ENCODE assay signal across 9 mouse cellular contexts in genomic region chr14:8300281-8300680, GRCm38 (mm10). TPM values are rescaled to one million over a fixed set of nuclear protein-coding genes. Genes with fewer than 3 reads are reported as not detected.
DNase-seq lines count a peak whose midpoint lies in the region; ATAC-seq and TF ChIP-seq lines count a peak whose summit lies in the region.
"Had no signal": no experiment of that assay in that cellular context is flagged by ENCODE, and none has a peak within 500 bp of the region (broad histone marks: within the 10 kb centered on the region; RNA-seq: fewer than 3 reads in every experiment).

No protein-coding gene starts in this region.

- no peaks in the 10 kb centered on the region for H3K9me3 ChIP-seq in neural tube, embryonic 15.5 days (replicated peaks)
- H3K9me3 ChIP-seq in forebrain, postnatal 0 days (ENCODE audit: low read length) = no peaks in the 10 kb centered on the region
- no peaks in the 10 kb centered on the region for H3K9me3 ChIP-seq in neural tube, embryonic 12.5 days

- POLR2A ChIA-PET in Patski (lab: Charles Lee) = no interaction called here

- H3K4me3 ChIP-seq in neural tube, embryonic 15.5 days (replicated peaks) = no peak overlapping the region
- H3K4me3 ChIP-seq in forebrain, postnatal 0 days (ENCODE audit: low read depth, low read length) = no peak overlapping the region
- H3K4me3 ChIP-seq in neural tube, embryonic 12.5 days = no peak overlapping the region

- no peak overlapping the region for H3K27ac ChIP-seq in neural tube, embryonic 15.5 days (replicated peaks)
- H3K27ac ChIP-seq in forebrain, postnatal 0 days (ENCODE audit: low read depth, low read length) = no peak overlapping the region
- no peak overlapping the region for H3K27ac ChIP-seq in neural tube, embryonic 12.5 days

- no peak for ATAC-seq in neural tube, embryonic 15.5 days (ENCODE audit: low FRiP score)
- no peak for ATAC-seq in Patski
- no peak for ATAC-seq in forebrain, postnatal 0 days
- 0 out of 2 replicates have a peak, but pooled peaks have one; percentile 18 for ATAC-seq in neural tube, embryonic 12.5 days (ENCODE audit: low FRiP score, low read depth)

- in situ Hi-C loops in Patski (cut with MboI; ENCODE audit: low pct_unique_long_range_greater_than_20kb) = no loop called here

- WGBS in neural tube, embryonic 15.5 days = 21% methylated on average over 8 of the region's 8 CpGs
- 33% methylated on average over 8 of the region's 8 CpGs for WGBS in forebrain, postnatal 0 days
- 24% methylated on average over 8 of the region's 8 CpGs for WGBS in neural tube, embryonic 12.5 days

- DNase-seq in neural tube, embryonic 10.5 days (ENCODE audit: extremely low spot score, low spot score) = peak; percentile 77
- DNase-seq in Patski (ENCODE audit: low read depth, low spot score) = no peak
- peak; percentile 66 to 76 for DNase-seq in cerebellum, adult 18-20 months
- no peak for DNase-seq in forebrain, postnatal 0 days
- peak; percentile 33 for DNase-seq in layer of hippocampus, adult 9-11 months

- no peak overlapping the region for H3K4me2 ChIP-seq in neural tube, embryonic 15.5 days
- no peak overlapping the region for H3K4me2 ChIP-seq in forebrain, postnatal 0 days (ENCODE audit: low read depth)
- no peak overlapping the region for H3K4me2 ChIP-seq in neural tube, embryonic 12.5 days (replicated peaks)

- TF ChIP-seq CTCF in Patski (IDR thresholded peaks at IDR 0.05) = peak; percentile 69
- peak; percentile 56 for TF ChIP-seq CTCF in forebrain, postnatal 0 days (IDR thresholded peaks at IDR 0.05; ENCODE audit: low read depth)

- no peaks in the 10 kb centered on the region for H3K36me3 ChIP-seq in neural tube, embryonic 15.5 days
- no peaks in the 10 kb centered on the region for H3K36me3 ChIP-seq in forebrain, postnatal 0 days (ENCODE audit: insufficient read depth)
- no peaks in the 10 kb centered on the region for H3K36me3 ChIP-seq in neural tube, embryonic 12.5 days

- H3K4me1 ChIP-seq in neural tube, embryonic 15.5 days = no peaks in the 10 kb centered on the region
- no peaks in the 10 kb centered on the region for H3K4me1 ChIP-seq in forebrain, postnatal 0 days (ENCODE audit: insufficient read depth)
- H3K4me1 ChIP-seq in neural tube, embryonic 12.5 days = peaks cover 2% of the 10 kb centered on the region; the same call in 1 of the 2 replicates

- CTCF ChIA-PET in Patski (lab: Charles Lee) = interaction anchor here (0.8 to 5.3 kb wide), 11 partner anchors 10 to 58 kb away, joined by 3 to 38 read pairs (median 10); no protein-coding TSS in a partner anchor

- no peak overlapping the region for H3K9ac ChIP-seq in neural tube, embryonic 15.5 days (replicated peaks)
- no peak overlapping the region for H3K9ac ChIP-seq in forebrain, postnatal 0 days
- H3K9ac ChIP-seq in neural tube, embryonic 12.5 days = no peak overlapping the region

- no peaks in the 10 kb centered on the region for H3K27me3 ChIP-seq in neural tube, embryonic 15.5 days (replicated peaks)
- no peaks in the 10 kb centered on the region for H3K27me3 ChIP-seq in Patski
- no peaks in the 10 kb centered on the region for H3K27me3 ChIP-seq in forebrain, postnatal 0 days (ENCODE audit: insufficient read depth, low read length)
- no peaks in the 10 kb centered on the region for H3K27me3 ChIP-seq in neural tube, embryonic 12.5 days (replicated peaks)

RNA-seq across cellular contexts. Expression of gene Fam107a, which starts 17.5 kb away (rescaled TPM):
- polyA plus RNA-seq in neural tube, embryonic 15.5 days (2015; fragmentation: Nextera tagmentation; extraction: Ambion mirVana) = 0.44 and 0.87 TPM in 2 replicates
- polyA plus RNA-seq in Patski (2021) = 173 TPM
- total RNA-seq in forebrain, postnatal 0 days (2014; rRNA removed) = 15.5 and 23.5 TPM in 2 replicates
- 2.0 and 2.8 TPM in 2 replicates for polyA plus RNA-seq in forebrain, postnatal 0 days (2015; fragmentation: Nextera tagmentation; extraction: Ambion mirVana)
- 0.75 and 1.0 TPM in 2 replicates for polyA plus RNA-seq in neural tube, embryonic 12.5 days (2016; fragmentation: Nextera tagmentation; extraction: Ambion mirVana)

RNA-seq across cellular contexts. Expression of gene Acox2, which starts 41.1 kb away (rescaled TPM):
- polyA plus RNA-seq in neural tube, embryonic 15.5 days (2015; fragmentation: Nextera tagmentation; extraction: Ambion mirVana) = 0.22 TPM in 1 of 2 replicates, not detected in the other
- 0.53 TPM for polyA plus RNA-seq in Patski (2021)
- 0.14 TPM in 1 of 2 replicates, not detected in the other for total RNA-seq in forebrain, postnatal 0 days (2014; rRNA removed)
- 0.31 and 0.59 TPM in 2 replicates for polyA plus RNA-seq in forebrain, postnatal 0 days (2015; fragmentation: Nextera tagmentation; extraction: Ambion mirVana)
- polyA plus RNA-seq in neural tube, embryonic 12.5 days (2016; fragmentation: Nextera tagmentation; extraction: Ambion mirVana) = 0.52 TPM in 1 of 2 replicates, not detected in the other
- polyA plus RNA-seq: heart, embryonic 14.5 days; neural tube, embryonic 14.5 days had no signal

Comparison
In these comparisons a context has a peak if more than half of its experiments do, and no peak if none do; other contexts are left out.
1. DNase-seq: peak in neural tube, embryonic 10.5 days (single experiment), cerebellum, adult 18-20 months (2 of 2) and layer of hippocampus, adult 9-11 months (single experiment); none in Patski (single experiment) and forebrain, postnatal 0 days (single experiment).
2. RNA of gene Fam107a, which starts 17.5 kb away (polyA plus RNA-seq): 173 TPM in Patski (single experiment); 2.0 to 2.8 TPM in forebrain, postnatal 0 days, 0.75 to 1.0 TPM in neural tube, embryonic 12.5 days and 0.44 to 0.87 TPM in neural tube, embryonic 15.5 days; every median in the first group is over 10 times any median in the second.